Mouse (Mus musculus) cerebellum, postnatal 10 days (tissue): ENCODE measurements around the gene Cxcl15.

Experiments used
- DNase-seq, 2 experiments: peaks; one replicate each; pipeline ENCODE4 v3.0.0; 2021; ENCODE audit warnings: mixed read lengths in 2 of 2

Cxcl15 gene

DNA sequence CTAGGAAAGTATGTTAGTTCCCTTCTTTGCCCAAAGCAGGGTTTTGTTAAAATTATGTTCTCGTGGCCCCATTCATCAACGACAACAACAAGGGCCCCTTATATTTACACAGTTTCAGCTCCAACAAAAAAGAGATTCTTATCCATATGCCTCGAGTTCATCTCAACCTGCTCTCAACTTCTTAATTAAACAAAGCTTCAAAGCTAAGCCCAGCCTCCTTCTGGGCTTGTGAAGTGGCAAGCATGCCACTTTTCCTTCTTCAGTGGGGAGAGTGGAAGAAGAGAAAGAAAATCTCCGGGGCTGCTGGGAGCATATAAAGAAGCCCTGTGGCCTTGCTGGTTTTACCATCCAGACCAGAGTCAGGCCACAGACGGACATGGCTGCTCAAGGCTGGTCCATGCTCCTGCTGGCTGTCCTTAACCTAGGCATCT, at the start of gene Cxcl15:
TSS of gene Cxcl15 (plus strand) at position 340 of the 431 bp plus-strand sequence.
- DNase-seq = no peak

DNA sequence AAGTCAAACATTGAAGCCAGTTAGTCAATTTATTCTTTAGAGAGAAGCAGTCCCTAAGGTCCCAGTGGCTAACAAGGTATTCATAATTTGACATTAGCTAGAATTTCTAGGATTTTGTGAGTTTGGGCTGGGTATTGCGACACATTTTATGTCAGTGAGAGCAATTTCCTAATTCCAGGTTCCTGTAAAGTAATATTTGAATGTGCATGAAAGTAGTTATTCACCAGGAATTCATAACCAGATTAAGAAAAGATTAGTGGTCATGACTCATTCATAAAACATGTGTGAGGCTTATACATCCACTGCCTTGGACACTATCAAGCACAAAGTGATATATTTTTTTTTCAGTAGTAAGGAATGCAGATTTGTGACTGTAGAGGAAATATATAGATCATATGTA, 40.4 kb upstream of the Cxcl15 start:
- no peak for DNase-seq

DNA sequence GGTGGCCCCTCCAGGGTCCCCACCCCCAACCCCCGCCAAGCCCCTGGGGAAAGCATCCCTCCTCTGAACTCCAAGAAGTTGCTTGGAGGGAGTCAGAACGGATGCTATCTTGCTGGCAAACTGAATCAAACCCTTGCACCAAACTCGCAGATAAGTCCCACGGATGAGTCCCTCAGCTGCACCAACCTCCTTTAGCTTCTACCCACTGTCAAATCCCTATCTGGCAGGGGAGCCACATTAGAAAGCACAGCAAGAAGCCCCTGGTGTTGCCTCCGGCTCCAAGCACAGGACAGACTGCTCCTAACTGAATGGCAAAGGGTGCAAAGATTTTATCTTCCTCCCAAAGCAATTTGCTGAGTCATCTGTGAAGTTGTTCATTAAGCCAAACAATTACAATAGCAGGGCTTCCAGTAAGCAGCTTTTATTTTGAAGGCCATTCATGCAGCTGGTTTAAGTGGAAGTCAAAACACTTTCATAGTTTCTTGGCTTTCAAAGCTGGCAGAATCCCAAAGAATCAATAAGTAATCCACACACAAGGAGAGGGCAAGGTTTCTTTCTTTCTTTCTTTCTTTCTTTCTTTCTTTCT, 36.2 kb upstream of the Cxcl15 start:
- no peak for DNase-seq

DNA sequence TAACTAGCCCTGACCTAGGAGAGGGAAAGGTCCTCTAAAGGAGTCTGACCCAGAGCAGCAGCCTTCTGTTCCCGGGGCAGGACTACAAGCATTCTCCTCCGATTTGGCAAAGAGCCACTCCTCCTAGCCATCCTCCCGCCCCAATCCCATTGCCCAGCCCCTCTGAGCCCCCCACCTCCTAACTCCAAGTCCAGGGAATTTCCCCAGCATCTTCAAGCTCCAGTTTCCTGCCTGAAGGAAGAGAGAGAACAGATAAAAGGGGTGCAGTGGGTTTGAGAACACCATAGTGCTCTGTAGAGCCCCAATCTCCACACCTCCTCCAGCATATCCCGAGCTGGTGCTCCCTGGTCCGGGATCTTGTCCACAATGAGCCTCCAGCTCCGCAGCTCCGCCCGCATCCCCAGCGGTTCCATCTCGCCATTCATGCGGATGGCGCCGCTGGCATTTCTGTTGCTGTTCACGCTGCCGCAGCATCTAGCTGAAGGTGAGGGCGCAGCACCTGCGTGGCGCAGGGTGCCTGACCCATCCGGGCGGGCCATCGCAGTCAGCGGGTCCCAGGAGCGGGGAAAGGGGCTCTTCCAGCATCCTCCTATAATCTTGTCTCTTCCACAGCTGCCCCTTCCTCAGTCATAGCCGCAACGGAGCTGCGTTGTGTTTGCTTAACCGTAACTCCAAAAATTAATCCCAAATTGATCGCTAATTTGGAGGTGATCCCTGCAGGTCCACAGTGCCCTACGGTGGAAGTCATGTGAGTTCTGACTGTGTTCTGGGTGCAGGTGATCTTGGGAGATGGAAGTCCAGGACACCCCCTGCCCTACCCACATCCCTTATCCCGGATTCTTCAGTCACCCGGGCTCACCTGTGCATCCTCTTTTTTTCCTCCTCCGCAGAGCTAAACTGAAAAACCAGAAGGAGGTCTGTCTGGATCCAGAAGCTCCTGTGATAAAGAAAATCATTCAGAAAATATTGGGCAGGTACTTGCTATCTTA, 35.0 kb upstream of the Cxcl15 start, which contains the start of gene Cxcl5:
TSS of gene Cxcl5 (plus strand) at position 284 of the 989 bp plus-strand sequence.
- DNase-seq = peak; percentile 48 to 55

DNA sequence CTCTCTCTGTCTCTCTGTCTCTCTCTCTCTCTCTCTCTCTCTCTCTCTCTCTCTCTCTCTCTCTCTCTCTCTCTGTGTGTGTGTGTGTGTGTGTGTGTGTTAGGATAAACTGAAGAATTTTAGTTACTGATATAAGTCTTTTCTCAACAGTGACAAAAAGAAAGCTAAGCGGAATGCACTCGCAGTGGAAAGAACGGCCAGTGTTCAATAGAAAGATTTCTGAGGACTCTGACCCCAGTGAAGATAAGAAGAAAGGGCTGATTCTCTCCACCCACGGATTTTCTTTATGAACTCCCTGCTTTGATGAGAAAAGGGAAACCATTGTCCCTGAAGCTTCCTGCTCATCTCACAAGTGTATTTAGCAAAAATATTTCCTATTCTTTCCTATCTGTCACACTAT, 34.0 kb upstream of the Cxcl15 start:
- DNase-seq = no peak

DNA sequence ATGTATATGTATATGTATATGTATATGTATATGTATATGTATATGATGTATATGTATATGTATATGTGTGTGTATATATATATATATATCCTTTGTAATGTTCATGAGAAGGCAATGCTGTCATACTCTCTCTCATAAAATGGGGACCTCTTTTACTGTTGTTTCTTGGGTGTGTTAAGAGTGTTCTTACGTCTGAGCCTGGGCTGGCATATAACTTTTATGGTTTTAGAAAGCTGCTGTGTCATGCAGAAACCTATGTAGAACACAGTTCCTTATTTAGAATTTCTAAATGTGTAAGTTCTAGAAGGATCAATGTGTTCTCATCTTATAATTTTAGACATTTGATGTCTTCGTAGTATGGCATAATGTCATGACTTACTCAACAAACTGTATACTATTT, 33.5 kb upstream of the Cxcl15 start:
- no peak for DNase-seq

DNA sequence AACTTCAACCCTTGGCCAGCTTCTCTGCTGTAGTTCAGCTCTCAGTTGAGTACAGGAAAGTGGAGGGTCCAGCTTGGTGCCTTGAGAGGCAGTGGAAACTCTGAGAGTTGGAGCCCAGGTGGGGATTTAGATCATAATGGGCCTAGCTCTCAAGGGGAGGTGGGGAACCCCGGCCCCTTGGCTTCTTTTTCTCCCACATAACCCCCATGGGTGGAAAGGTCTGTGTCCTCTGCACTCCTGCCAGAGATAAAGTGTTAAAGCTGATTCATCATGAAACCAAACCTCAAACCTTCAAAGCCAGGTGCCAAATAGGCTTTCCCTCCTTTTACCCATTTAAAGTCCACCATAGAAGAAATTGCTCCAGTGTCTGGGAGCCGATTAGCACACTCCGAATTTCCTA, 32.5 kb upstream of the Cxcl15 start:
- DNase-seq = no peak

DNA sequence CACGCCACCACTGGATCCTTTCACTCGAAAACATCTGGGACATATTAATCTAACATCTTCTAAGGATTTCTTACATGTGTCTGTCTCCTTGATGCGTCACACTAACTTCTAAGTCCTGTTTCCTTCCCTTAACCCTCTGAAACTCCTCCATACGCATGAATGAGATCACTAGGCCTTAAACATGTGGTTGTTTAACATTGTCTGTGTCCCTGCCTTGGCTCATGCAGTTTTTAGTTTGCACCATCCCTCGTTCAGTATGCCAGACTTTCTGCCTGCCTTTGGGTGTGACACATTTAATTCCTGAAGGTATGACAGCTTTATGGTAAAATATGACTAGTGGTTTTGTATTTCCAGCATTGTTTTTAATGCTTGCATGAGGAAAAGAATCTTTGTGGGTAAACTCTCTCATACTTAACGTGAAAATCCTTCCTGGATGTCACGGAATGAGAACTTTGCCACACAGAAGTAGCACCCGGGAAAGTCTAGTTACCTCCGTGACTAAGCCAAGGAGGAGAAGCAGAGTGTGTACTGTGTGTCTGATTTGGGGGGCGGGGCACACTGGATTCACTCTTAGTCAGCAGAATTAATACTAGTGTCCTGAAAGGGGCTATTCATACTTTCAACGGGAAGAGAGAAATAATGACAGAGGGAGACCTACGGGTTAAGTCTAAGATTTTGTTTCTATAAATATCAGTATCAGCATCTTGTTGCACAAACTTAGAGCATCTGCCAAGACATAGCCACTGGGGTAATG, 30.2 kb upstream of the Cxcl15 start:
- DNase-seq = no peak

DNA sequence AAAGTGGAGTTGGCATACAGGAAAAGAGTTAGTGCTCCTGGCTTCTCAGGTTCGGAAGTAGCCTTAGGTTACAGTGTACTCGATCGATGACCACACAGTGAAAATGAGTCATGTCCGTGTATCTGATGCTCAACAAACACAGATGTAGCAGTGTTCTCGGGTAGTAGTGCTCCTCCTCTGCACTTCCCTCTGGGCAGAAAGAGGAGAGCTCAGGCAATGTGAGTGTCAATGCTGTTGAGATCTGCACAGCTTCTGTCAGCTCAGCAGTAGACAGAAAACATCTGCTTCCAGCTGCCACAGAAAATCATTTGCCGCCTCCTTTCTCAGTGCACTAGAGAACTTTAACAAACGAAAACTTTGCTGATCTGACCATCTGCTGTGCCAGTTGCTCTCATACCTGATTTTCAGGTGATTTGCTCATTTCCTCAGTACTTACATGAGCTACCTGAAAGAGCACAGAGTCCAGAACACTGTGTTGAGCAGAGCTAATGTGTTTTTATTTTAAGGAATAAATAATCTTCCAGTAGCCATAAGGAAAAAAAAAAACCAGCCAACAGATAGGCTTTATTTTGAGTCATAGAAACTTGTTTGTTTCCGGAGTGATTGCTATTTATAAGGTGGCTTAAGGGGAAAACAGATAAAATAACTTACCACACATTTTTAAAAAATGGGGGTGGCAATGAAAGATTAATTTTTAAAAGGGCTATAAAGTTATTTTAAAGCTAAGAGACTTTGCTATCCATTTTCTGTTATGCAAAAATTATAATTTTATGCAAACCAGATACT, 28.3 kb upstream of the Cxcl15 start:
- no peak for DNase-seq

DNA sequence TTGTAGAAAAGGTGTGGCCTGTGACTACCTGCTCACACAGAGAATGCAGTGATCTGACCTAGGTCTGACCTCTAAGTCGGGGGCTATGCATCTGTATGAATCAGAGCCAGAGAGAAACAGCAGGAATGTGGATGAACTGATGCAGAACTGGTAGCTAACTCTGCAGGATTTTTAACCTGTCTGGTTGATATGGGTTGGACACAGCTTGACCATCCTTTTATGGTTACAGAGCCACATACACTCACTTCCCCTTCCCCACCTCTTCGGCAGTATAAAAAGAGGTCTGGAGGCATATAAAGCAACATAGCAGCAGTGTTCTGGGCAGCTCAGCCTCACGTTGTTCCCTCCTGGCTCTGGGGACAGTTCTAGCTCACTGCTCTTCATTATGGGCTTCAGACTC, 26.1 kb upstream of the Cxcl15 start, which contains the start of gene Ppbp:
TSS of gene Ppbp (plus strand) at position 301 of the 400 bp plus-strand sequence.
- no peak for DNase-seq

DNA sequence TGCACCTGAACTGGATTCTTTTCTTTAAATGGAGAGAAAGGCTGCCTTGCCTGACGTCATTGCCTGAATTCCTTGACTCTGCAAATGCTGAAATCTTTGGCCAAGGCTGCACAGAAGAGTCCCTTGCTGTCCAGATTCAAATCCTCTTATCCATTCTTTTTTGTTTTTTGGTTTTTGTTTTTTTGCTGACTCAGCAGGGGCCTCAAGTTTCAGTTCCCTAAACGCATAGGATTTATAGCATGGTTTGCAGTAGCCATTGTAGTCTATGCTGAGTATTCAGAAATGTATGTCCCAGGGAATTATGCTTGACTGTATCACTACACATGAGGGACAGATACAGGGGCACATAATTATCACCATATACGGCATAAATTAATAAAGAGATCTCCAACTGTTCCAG, 23.0 kb upstream of the Cxcl15 start:
- no peak for DNase-seq

DNA sequence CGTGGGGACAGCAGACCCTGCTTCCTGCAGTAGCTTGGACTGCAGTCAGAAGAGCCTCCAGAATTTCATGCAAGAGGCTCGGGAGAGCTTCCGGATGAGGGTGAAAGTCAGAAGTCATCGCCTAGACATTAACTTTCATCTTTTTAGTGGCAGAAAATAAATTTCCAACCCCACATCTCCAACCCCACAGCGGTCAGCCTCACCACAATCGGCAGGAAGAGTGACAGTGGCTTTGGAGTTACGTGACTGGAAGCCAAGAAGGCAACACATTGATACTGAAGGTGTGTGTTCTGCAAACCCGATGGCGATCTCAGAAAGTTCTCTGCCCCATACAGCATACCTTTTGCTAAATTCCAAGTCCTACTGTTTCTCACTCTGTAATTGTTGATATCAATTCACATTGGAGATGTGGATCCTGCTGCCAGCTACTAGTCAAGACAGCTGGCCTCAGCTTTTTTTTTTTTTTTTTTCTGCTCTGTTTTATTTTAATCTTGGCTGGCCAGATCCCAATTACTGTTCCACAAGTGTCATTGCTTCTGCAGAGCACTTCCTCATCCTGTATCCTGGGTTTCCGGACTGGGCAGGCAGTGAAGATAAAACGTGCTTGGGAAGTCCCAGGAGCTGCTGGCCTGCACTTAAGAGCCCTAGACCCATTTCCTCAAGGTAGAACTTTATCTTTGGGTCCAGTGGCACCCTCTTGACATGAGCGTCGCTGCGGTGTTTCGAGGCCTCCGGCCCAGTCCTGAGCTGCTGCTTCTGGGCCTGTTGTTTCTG, 22.3 kb upstream of the Cxcl15 start, which contains the start of gene Pf4:
TSS of gene Pf4 (plus strand) at position 556 of the 774 bp plus-strand sequence.
- no peak for DNase-seq

DNA sequence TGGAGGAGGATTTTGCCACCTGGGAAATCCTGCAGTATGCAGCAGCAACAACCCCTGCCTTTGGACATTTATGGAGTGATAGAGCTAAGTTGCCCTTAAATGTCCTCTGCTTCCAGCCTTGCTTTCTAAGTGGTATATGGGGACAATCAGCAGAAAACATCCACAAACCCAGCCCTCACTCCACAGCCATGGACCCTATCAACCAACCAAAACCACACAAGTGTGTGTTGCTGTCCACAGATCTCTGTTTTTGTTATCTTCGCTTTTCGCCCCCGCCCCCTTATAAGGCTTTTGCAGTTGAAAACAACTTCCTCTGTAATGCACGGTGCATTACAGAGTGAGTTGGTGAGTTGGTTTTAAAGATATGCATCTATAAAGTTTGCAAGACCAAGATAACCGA, 18.8 kb upstream of the Cxcl15 start:
- no peak for DNase-seq

DNA sequence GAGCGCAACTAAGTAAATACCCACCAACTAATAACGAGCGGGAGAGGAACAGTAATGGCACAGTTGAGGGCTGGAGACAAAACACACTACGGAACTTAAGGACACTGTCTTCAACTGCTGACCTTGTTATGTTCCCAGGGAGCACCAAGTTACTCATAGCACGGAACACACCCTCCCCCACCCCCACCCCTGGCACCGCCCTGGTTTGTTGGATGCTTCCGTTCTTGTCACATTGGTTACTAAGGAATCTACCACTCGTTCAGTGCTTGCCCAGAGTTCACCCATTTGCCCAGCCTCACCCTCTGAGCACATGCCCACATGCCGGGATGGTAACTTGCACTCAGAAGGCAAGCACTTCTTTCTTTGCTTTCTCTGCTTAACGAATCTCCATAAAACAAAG, 16.7 kb upstream of the Cxcl15 start:
- DNase-seq = no peak

DNA sequence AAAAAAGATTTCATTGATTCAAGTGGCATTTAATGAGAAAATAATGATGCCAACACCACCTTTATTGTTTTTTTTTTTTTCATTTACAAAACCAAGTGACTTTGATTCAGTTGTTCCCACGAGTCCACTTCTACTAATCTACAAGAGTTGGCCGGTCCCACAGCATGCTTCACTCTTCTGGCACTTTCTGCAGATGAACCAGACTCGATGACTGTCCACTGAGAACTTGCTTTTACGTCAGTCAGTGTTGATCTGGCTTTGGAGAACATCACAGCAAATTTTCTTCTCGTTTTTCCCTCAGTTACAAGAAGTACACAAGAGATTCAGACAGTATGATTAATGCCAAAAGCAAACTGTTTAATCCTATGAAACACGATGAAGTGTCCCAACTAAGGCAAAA, 15.5 kb upstream of the Cxcl15 start:
- no peak for DNase-seq

DNA sequence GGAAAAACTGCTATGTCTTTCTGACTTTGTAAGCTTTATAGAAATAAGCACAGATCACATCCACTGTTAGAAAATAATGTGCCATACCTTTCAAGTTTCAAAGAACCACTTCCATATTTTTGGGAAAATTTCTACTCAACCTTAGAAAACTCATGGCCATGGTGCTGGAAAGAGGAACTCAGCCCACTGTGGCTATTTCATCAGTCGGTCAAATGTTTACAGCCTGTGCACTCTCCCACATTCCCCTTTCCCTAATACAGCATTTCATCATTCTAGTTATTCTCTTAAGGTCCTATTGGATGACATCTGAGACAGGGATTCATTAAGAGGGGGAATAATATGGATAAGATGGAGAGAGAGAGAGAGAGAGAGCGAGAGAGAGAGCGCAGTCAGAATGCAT, 10.6 kb upstream of the Cxcl15 start:
- DNase-seq = no peak

DNA sequence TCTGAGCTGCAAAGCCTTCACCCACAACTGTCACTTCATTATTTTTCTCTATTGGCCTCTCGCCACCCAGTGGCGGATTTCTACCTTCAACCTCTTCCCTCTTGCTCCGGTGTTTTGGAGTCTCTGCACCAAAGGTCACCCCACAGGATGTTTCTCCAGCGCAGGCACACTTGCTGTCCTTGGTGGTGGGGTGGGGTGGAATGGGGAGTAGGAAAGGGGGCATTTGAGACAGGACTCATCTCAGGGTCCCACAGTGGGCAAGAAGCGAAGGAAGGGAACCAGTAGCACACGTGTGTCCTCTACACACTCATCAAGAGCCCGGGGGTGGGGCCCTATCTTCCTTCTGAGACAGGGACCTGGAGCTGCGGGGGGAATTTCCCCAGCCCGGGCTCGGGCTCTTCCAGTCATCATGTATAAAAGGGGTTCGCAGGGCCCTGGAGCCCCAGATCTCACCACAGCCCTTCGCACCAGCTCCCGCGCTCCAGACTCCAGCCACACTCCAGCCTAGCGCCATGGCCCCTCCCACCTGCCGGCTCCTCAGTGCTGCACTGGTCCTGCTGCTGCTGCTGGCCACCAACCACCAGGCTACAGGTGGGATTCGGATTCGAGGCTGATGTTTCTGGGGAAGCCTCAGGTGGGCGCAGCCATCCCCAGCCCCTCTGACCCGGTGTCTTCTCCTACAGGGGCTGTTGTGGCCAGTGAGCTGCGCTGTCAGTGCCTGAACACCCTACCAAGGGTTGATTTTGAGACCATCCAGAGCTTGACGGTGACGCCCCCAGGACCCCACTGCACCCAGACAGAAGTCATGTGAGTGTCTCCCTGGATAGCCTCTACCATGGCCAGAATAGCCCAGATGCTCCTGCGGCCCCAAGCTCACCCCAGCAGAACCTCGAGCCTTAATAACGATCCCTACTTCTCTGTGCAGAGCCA, 8.4 kb upstream of the Cxcl15 start, which contains the start of gene Cxcl3:
TSS of gene Cxcl3 (plus strand) at position 445 of the 930 bp plus-strand sequence.
- peak; percentile 61 to 64 for DNase-seq

DNA sequence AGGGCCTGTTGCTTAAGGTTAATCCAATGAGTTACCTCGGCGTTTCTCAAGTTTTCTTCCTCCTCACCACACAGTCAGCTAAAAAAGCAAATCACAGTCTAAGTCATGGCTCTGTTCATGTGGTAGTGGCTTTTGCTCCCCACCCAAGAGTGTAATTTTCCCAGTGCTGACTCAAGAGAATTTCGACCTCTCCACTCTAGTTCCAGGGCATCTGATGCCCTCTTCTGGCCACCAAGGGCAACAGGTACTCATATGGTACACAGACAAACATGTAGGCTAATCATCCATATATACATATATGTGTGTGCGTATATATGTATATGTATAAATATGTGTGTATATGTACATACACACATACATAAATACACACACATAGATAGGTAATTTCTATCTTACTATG, 6.2 kb upstream of the Cxcl15 start:
- no peak for DNase-seq

DNA sequence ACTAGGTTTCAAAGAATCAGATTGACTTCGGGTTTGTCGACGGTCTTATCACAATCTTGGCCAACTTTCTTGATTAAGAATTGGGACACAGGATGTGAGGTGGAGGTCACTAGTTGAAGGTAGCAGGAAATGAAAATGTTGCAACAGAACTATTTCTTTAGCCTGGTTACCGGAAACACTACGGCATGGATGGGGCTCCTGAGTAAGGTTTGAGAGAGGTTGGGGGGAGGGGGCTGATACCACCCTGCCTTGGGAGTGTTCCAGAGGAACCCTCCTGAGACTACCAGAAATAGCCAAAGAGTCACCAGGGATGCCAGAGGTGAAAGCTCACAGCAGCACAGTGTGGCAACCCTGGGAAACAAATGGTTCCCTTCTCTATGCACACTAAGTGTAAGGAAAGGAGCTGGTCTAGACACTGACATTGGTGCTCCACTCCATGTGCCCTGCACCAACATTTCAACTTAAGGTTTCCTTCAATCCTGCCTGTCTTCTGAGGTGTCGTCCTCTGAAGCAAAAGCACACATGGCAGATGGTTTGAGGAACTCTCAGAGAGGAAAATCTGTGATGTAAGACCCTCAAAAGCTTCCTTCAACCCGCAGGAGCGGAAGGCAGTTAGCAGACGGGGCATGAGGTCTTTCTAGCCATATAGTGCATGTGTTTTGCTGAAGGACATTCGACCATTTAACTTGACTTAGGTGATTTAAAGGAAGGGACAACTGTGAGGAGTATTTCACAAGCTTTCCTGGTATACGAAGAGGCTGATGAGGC, 4.8 kb upstream of the Cxcl15 start:
- DNase-seq = no peak
